Mouse (Mus musculus): ENCODE measurements around the gene Cmtm7. TPM values are rescaled to one million over a fixed set of nuclear protein-coding genes. Genes with fewer than 3 reads are reported as not detected.

Gene Cmtm7
- polyA plus RNA-seq, 1 experiment: 38.1 TPM

- Histone ChIP-seq H3K79me2 (ENCODE audit: control insufficient read depth, insufficient read depth) (no peaks in the 10 kb centered on the region), H3K27me3 (ENCODE audit: control insufficient read depth, insufficient read depth, insufficient read length) (no peaks in the 10 kb centered on the region), H3K4me3 (no peak overlapping the region), H3ac (ENCODE audit: control insufficient read depth, insufficient read length) (no peak overlapping the region), H3K36me3 (ENCODE audit: control insufficient read depth, insufficient read depth) (no peaks in the 10 kb centered on the region), H3K4me2 (ENCODE audit: low read depth) (no peak overlapping the region)
- TF ChIP-seq MAX (IDR thresholded peaks at IDR 0.05; ENCODE audit: low read depth) (no peak), TCF3 (IDR thresholded peaks at IDR 0.05; ENCODE audit: insufficient read length, low read depth) (no peak), E2F4 (IDR thresholded peaks at IDR 0.05; ENCODE audit: insufficient read depth) (no peak), SRF (IDR thresholded peaks at IDR 0.05; ENCODE audit: control insufficient read depth, insufficient read length, low read depth) (no peak), POLR2AphosphoS2 (IDR thresholded peaks at IDR 0.05; ENCODE audit: insufficient read length, low read depth) (no peak)
Observed at GRCm38 (mm10) chr9:114774629-114775028, 7.0 kb downstream of the Cmtm7 start.

DNA sequence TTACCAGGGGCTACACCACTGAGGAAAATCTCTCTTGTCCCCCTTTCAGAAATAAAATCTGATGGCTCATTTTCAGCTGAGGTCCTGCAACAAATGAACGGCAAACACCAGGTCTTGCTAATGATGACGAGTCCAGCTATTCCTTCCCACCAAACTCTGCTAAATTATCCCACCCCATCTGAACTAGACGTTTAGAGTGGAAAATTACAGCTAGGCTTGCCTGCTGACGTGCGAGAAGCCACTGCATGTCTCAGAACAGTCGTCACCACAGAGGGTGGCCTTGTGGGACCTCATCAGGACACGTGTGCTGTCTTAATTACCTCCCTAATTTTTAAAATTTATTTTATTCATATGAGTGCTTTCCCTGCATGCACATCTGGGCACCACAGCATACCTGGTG, 10.1 kb downstream of the Cmtm7 start:
- no peaks in the 10 kb centered on the region for H3K36me3 ChIP-seq (ENCODE audit: control insufficient read depth, insufficient read depth)
- no peak overlapping the region for H3K4me3 ChIP-seq
- no peaks in the 10 kb centered on the region for H3K27me3 ChIP-seq (ENCODE audit: control insufficient read depth, insufficient read depth, insufficient read length)
- no peak overlapping the region for H3ac ChIP-seq (ENCODE audit: control insufficient read depth, insufficient read length)
- H3K79me2 ChIP-seq (ENCODE audit: control insufficient read depth, insufficient read depth): no peaks in the 10 kb centered on the region
- H3K4me2 ChIP-seq (ENCODE audit: low read depth): no peak overlapping the region
- TF ChIP-seq MYOG (IDR thresholded peaks at IDR 0.05; ENCODE audit: control insufficient read depth in 1 of 3, insufficient read depth in 1 of 3, insufficient read length in 2 of 3, low read depth in 2 of 3) (no peak), POLR2A (IDR thresholded peaks at IDR 0.05; ENCODE audit: insufficient read length, low read depth) (no peak), MYOD1 (IDR thresholded peaks at IDR 0.05; ENCODE audit: control insufficient read depth in 1 of 3, insufficient read length in 2 of 3, low read depth in 2 of 3) (no peak), USF1 (IDR thresholded peaks at IDR 0.05; ENCODE audit: low read depth) (no peak), TCF12 (IDR thresholded peaks at IDR 0.05; ENCODE audit: insufficient read depth, poor library complexity, severe bottlenecking) (no peak), POLR2AphosphoS2 (IDR thresholded peaks at IDR 0.05; ENCODE audit: insufficient read length, low read depth) (no peak), MAX (IDR thresholded peaks at IDR 0.05; ENCODE audit: low read depth) (no peak)

GRCm38 (mm10) chr9:114770224-114770623, 11.4 kb downstream of the Cmtm7 start:
- no peak overlapping the region for H3K4me3 ChIP-seq
- H3K79me2 ChIP-seq (ENCODE audit: control insufficient read depth, insufficient read depth): no peaks in the 10 kb centered on the region
- H3K4me2 ChIP-seq (ENCODE audit: low read depth): no peak overlapping the region
- H3K27me3 ChIP-seq (ENCODE audit: control insufficient read depth, insufficient read depth, insufficient read length): no peaks in the 10 kb centered on the region
- H3ac ChIP-seq (ENCODE audit: control insufficient read depth, insufficient read length): no peak overlapping the region
- H3K36me3 ChIP-seq (ENCODE audit: control insufficient read depth, insufficient read depth): no peaks in the 10 kb centered on the region
- TF ChIP-seq MYOD1 (IDR thresholded peaks at IDR 0.05; ENCODE audit: control insufficient read depth in 1 of 3, insufficient read length in 2 of 3, low read depth in 2 of 3) (no peak), REST (IDR thresholded peaks at IDR 0.05; ENCODE audit: insufficient read depth, insufficient read length) (no peak)

DNA sequence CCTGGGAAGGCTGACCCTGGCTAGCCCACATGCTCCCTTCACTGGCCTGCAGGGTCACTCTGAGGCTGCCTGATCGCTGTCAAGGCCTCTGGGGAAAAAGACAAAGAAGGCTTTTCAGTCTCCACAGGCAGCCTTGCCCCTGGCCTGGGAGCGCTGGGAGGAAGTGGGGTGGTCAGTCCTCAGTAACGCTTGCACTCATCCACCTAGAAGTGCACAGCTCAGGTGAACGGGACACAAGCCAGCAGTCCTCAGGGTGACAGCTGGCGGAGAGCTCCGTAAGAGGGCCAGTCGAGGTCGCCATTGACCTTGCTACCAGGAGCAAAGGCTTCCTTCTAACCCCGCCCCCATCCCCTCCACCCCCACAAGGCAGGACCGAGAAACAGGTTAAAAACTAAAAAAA, 13.6 kb downstream of the Cmtm7 start:
- Histone ChIP-seq H3K27me3 (ENCODE audit: control insufficient read depth, insufficient read depth, insufficient read length) (no peaks in the 10 kb centered on the region), H3K79me2 (ENCODE audit: control insufficient read depth, insufficient read depth) (no peaks in the 10 kb centered on the region), H3K4me2 (ENCODE audit: low read depth) (no peak overlapping the region), H3ac (ENCODE audit: control insufficient read depth, insufficient read length) (no peak overlapping the region), H3K4me3 (no peak overlapping the region), H3K36me3 (ENCODE audit: control insufficient read depth, insufficient read depth) (no peaks in the 10 kb centered on the region)
- TF ChIP-seq USF1 (IDR thresholded peaks at IDR 0.05; ENCODE audit: low read depth) (no peak), SRF (IDR thresholded peaks at IDR 0.05; ENCODE audit: control insufficient read depth, insufficient read length, low read depth) (no peak)

DNA sequence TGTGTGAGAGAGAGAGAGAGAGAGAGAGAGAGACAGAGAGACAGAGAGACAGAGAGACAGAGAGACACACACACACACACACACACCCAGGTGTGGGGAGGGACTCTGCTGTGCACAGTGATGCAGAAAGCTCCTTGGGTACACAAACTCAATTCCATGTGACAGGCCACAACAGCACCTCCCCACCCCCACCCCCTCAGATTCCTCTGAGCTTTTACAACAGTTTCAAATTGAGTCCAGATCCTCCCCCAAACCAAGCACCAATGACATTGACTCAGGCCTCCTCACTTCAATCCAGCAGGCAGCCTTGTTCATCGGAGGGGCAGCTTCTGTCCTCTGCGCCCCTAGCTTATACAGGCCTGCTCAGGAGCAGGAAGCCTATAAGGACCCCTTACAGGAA, 14.1 kb downstream of the Cmtm7 start:
- Histone ChIP-seq H3K79me2 (ENCODE audit: control insufficient read depth, insufficient read depth) (no peaks in the 10 kb centered on the region), H3ac (ENCODE audit: control insufficient read depth, insufficient read length) (no peak overlapping the region), H3K36me3 (ENCODE audit: control insufficient read depth, insufficient read depth) (no peaks in the 10 kb centered on the region), H3K27me3 (ENCODE audit: control insufficient read depth, insufficient read depth, insufficient read length) (no peaks in the 10 kb centered on the region), H3K4me3 (no peak overlapping the region), H3K4me2 (ENCODE audit: low read depth) (no peak overlapping the region)
- TF ChIP-seq SRF (IDR thresholded peaks at IDR 0.05; ENCODE audit: control insufficient read depth, insufficient read length, low read depth) (no peak), REST (IDR thresholded peaks at IDR 0.05; ENCODE audit: insufficient read depth, insufficient read length) (no peak), TCF3 (IDR thresholded peaks at IDR 0.05; ENCODE audit: insufficient read length, low read depth) (no peak), POLR2A (IDR thresholded peaks at IDR 0.05; ENCODE audit: insufficient read length, low read depth) (no peak), MYOD1 (IDR thresholded peaks at IDR 0.05; ENCODE audit: control insufficient read depth in 1 of 3, insufficient read length in 2 of 3, low read depth in 2 of 3) (no peak), CEBPB (IDR thresholded peaks at IDR 0.05; ENCODE audit: insufficient read depth, poor library complexity, severe bottlenecking) (no peak)

DNA sequence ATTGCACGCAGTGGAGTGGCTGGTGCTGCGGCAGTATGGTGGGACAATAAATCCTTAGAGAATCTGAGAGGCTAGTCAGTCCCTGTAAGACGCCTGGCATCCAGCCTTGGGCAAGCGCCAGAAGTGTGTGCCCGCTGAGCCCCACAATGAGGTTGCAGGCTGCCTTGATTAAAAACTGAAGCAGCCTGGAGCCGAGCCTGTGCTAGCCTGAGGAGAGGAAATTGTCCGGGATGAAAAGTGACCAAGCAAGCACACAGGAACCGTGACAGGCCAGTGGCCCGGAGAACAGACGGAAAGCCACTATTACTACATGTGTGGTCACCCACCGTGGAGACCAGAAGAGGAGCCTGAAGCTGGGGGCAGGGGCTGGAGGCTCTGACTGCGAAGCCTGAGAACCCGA, 14.6 kb downstream of the Cmtm7 start:
- Histone ChIP-seq H3K4me3 (no peak overlapping the region), H3K27me3 (ENCODE audit: control insufficient read depth, insufficient read depth, insufficient read length) (no peaks in the 10 kb centered on the region), H3K4me2 (ENCODE audit: low read depth) (no peak overlapping the region), H3ac (ENCODE audit: control insufficient read depth, insufficient read length) (no peak overlapping the region), H3K36me3 (ENCODE audit: control insufficient read depth, insufficient read depth) (no peaks in the 10 kb centered on the region), H3K79me2 (ENCODE audit: control insufficient read depth, insufficient read depth) (no peaks in the 10 kb centered on the region)
- TF ChIP-seq SRF (IDR thresholded peaks at IDR 0.05; ENCODE audit: control insufficient read depth, insufficient read length, low read depth): no peak
- no peak for TF ChIP-seq TCF12 (IDR thresholded peaks at IDR 0.05; ENCODE audit: insufficient read depth, poor library complexity, severe bottlenecking)
- no peak for TF ChIP-seq E2F4 (IDR thresholded peaks at IDR 0.05; ENCODE audit: insufficient read depth)

Measured in myocyte (in vitro differentiated cells).